Mouse (Mus musculus): ENCODE results near the gene Insr.
"Not testable (repeated sequence)": the region's sequence is repeated elsewhere in the genome, so short reads cannot be mapped to it uniquely, and the experiment has no call there.

Gene Insr

DNA sequence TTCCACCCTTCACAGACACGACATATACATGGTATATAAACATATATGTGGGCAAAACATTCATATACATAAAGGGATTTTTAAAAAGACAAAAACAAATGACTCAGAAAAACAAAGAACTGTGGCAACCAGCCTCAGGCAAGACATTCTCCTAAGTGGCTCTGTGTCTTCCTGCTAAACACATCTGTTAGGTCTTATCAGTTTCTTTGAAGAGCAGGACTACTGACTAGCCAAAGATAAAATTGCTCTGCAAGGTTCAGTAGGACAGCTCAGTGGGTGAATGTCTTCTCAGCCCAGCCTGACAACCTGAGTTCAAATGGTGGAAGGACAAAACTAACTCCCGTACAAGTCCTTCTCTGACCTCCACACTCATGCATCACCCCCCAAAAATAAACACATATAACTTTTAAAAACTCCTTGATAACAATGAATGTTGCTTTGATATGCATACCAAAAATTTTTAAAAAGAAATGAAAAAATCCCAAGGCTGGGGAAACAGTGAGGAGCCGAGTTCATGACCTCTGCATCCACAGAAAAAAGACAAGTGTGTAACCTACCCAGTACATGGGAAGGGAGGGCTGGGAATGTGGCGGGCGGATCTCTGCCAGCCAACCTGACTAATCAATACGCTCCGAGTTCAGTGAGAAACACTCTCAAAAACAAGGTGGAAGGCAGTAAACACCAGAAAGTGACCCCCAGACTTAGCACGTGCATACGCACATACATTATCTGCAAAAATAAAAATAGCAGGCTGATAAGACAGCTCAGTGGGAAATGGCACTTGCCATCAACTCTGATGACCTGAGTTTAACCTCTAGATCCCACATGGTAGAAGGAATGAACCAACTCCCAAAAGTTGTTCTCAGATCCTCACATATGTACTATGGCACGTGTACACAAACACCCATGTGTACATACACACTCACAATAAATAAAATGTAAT lies 49.0 kb downstream of the Insr start:
- DNase-seq, result no peak

DNA sequence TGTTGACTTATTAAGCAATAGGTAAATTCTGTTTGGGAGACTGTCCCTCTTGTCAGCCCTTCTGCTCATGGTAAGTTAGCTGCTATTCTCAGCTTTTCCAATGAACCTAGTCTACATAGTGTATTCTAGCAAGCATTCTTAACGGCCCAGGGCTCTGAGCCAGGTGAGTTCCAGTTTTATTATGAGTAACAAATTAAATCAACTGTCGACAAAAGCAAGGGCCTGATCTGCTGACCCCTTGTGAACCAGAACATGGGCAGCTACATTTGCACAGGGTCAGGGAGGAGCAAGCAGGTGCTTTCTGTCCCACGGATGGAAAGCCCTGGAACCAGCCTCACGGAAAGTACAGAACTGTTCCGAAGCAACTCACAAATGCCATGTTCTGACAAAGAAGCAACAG lies 52.0 kb downstream of the Insr start:
- DNase-seq, result no peak

DNA sequence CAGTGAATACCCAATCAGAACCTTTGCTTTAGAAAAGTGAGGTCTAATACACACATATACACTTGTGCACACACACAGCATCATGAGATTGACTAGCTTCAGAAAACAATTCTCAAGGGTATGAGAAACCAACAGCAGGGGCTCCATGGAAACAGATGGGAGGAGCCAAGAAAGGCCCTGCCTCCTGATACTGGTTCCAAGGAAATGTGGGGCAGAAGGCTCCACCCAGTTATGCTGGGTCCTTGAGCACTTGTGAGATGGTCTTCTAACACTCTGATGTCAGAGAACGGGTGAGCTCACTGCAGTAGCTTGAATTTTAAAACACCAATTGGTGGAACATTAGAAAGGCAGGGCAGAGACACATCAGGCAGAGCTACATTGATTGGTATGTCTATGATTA lies 53.7 kb downstream of the Insr start:
- no peak for DNase-seq

DNA sequence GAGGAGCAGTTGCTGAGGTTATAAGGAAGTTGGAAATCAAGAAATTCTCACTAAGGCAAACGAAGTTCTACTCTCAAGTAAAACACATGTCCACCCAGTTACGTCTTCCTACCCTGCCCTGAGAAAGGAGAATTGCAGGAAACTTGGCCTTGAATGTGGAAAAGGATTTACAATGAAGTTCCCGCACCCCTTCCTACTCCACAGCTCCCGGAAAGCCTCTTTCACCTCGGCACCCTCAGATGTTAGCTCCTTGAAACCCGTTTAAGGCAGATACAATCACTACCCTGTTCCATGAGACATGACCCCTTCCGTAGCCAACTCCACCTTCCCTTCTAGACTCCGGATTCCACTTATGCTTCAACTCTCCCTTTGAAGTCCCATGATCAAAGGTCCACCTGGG lies 54.2 kb downstream of the Insr start:
- DNase-seq, result no peak

DNA sequence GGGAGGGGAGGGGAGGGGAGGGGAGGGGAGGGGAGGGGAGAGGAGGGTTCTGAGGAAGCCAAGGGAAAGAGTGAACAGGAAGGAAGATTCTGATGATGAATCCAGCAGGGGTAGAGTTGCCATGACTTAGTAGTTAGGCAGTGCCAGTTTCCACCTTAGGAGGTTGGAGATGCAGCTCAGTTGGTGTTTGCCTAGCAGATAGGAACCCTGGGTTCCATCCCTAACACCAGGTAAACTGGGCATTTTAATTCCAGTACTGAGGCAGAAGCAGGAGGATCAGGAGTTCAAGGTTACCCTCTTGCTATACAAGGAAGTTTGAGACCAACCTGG lies 56.8 kb downstream of the Insr start:
- DNase-seq, result no peak

DNA sequence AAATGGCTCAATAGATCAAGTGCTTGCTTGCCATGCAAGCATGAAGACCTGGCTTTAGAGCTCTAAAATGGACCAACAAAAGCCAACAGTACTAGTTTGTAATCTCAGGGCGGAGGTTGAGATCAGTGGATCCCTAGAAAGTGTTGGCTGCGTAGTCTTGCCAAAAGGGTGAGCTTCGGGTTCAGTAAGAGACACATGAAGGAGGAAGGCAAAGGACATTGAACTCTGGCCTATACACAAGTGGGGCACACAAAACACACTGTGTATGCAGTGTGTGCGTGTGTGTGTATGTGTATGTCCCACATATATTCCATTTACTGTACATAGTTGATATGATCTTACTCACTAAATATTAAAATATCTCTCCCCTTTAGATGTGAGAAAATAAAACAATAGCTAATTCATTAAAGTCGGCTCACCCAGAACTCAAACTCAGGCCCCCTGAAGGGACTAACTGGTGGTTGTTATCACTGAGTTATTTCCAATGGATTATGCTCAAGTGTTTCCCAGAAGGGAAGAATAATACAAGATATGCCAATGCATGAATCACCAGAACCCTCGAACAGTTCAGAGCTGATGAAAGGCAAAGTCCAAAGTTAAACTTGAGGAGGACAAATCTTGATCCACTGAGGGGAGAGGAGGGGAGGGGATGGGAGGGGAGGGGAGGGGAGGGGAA lies 57.3 kb downstream of the Insr start:
- no peak for DNase-seq

- DNase-seq, result peak; percentile 92 to 94
These were observed 58.1 kb downstream of the Insr start for GRCm38 (mm10) chr8:3221047-3221959.

- peak in 1 of 2 experiments; percentile 5 for DNase-seq
These were observed 58.9 kb downstream of the Insr start for GRCm38 (mm10) chr8:3220502-3220901.

GRCm38 (mm10) chr8:3219921-3220411 lies 59.5 kb downstream of the Insr start:
- peak in 1 of 2 experiments; percentile 5 for DNase-seq

- no peak for DNase-seq
These were observed 60.2 kb downstream of the Insr start for GRCm38 (mm10) chr8:3219266-3219665.

GRCm38 (mm10) chr8:3216541-3217092 lies 62.8 kb downstream of the Insr start:
- DNase-seq, result no peak

DNA sequence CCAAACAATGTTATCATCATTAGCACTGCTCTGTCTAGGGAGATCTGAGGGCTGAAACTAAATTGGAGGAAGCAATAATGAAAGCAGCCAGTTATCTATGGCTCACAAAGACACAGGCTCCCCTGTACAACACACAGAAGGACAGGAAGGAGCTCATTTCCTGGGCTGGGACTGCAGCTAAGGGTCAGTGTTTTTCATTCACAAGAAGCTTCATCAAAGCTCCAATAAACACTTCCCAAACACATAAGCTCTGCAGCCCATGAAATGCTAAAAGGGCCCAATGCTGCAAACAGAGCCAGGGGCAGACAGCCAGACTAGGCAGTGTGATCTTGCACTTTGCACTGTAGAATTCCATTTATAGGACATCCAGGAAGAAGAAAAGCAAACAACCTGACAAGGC lies 63.9 kb downstream of the Insr start:
- no peak for DNase-seq

DNA sequence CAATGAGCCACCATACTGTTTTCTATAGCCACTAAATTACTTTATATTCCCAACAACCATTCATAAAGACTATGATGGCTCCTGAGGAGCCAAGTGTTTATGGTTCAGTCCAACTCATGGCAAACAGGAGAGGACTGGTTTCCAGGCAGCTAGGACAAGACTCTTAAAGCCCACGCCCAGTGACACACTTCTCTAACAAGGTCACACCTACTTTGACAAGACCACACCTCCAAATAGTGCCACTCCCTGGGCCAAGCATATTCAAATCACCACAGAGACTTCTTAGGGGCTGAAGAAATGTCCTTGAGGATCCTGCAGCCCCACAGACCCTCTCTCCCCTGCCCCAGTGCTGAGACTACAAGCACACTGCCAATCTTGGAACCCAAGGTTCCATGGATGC lies 64.8 kb downstream of the Insr start:
- DNase-seq, result no peak

DNA sequence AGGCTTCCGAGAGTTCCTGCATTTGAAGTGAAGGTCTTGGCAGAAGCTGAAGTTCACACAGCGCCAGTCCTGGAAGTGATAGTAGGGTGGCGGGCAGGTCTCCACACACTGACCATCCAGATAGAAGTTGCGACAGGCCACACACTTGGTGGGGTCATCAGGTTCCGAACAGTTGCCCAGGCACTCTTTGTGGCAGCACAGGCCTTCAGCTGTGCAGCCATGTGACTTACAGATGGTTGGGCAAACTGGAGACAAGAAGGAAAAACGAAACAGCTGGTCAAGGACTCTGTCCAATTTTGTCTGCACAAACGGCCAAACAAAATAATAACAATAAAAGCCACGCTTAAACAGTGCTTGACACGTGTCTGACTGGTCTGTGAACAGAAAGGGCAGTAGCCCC lies 68.0 kb downstream of the Insr start:
- no peak for DNase-seq

DNA sequence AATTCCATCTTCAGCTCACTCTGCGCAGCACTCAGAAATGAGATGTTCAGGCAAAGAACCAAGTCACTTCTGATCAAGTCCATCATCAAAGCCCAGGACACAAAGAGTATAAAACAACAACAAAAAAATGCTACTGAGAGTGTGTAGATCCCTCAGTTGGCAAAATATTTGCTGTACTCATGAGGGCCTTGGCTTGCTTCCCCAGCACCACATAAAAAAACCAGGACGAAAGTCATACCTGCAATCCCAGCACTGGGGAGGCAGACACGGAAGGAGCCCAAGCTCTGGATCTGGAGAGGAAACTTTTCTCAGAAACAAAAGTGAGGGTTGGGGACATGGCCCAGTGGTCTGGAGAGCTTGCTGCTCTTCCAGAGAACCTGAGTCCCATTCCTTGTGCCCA lies 69.5 kb downstream of the Insr start:
- DNase-seq, result no peak

- DNase-seq, result no peak
These were observed 70.1 kb downstream of the Insr start for GRCm38 (mm10) chr8:3209268-3209667.

GRCm38 (mm10) chr8:3208729-3209128 lies 70.7 kb downstream of the Insr start:
- DNase-seq, result no peak

- no peak for DNase-seq
These were observed 74.5 kb downstream of the Insr start for GRCm38 (mm10) chr8:3204758-3205443.

- DNase-seq, result no peak
These were observed 76.6 kb downstream of the Insr start for GRCm38 (mm10) chr8:3202792-3203191.

DNA sequence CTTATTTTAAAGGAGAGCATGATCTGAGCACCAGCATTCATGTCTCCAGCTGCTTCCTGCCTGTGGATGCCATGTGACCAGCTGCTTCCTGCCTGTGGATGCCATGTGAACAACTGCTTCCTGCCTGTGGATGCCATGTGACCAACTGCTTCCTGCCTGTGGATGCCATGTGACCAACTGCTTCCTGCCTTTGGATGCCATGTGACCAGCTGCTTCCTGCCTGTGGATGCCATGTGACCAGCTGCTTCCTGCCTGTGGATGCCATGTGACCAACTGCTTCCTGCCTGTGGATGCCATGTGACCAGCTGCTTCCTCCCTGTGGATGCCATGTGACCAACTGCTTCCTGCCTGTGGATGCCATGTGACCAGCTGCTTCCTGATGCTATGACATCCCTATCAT lies 85.1 kb downstream of the Insr start:
- DNase-seq, result not testable (repeated sequence)

- DNase-seq, result no peak
These were observed 88.4 kb downstream of the Insr start for GRCm38 (mm10) chr8:3191006-3191405.

- no peak for DNase-seq
These were observed 92.0 kb downstream of the Insr start for GRCm38 (mm10) chr8:3187456-3187855.

Data from B cell, adult 2 months (primary cell).